Mouse (Mus musculus): Measurements from ENCODE around the gene Fanca. TPM values are rescaled to one million over a fixed set of nuclear protein-coding genes. Genes with fewer than 3 reads are reported as not detected.

Gene Fanca
- polyA plus RNA-seq, 1 experiment from 2014 or later: 16.0 TPM

DNA sequence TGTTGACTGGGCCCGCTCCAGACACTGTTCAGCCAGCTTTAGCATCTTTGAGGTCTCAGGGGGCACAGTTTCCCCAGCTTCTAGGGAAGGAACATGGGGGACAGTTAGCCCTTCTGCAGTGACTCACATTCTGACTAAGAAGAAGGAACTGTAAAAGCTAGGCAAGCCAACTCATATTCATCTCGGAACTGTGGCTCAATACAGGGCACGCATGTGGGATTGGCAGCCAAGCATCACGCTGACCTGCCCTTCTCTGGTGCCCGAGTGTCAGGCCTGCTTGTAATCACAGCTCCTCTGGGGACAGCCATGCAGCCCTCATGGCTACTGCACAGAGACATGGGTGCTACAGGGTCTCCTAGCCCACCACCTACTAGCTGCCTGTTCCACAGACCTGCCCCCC lies 67.4 kb downstream of the Fanca start:
- Histone ChIP-seq H3K27ac (ENCODE audit: low read length) (no peak overlapping the region), H3K27me3 (ENCODE audit: control insufficient read depth, insufficient read depth, low read length) (no peaks in the 10 kb centered on the region), H3K9me3 (replicated peaks; ENCODE audit: control insufficient read depth, low read length) (no peaks in the 10 kb centered on the region), H3K36me3 (ENCODE audit: control insufficient read depth, insufficient read depth) (peaks cover 24% of the 10 kb centered on the region), H3K4me3 (ENCODE audit: low read length) (no peak overlapping the region), H3K4me2 (ENCODE audit: low read depth, low read length) (no peak overlapping the region), H3K4me1 (ENCODE audit: control insufficient read depth, insufficient read depth, low read length) (peaks cover 17% of the 10 kb centered on the region), H3K9ac (ENCODE audit: low read length) (no peak overlapping the region)
- WGBS: 92% methylated on average over 5 of the region's 5 CpGs
- ATAC-seq (replicated peaks; ENCODE audit: extremely low read depth, insufficient read depth, low FRiP score): no peak

GRCm38 (mm10) chr8:123248596-123248995 lies 69.8 kb downstream of the Fanca start:
- WGBS: 88% methylated on average over 8 of the region's 8 CpGs
- Histone ChIP-seq H3K27ac (ENCODE audit: low read length) (no peak overlapping the region), H3K4me2 (ENCODE audit: low read depth, low read length) (no peak overlapping the region), H3K4me1 (ENCODE audit: control insufficient read depth, insufficient read depth, low read length) (peaks cover 6% of the 10 kb centered on the region), H3K9ac (ENCODE audit: low read length) (no peak overlapping the region), H3K36me3 (ENCODE audit: control insufficient read depth, insufficient read depth) (peaks cover 36% of the 10 kb centered on the region), H3K9me3 (replicated peaks; ENCODE audit: control insufficient read depth, low read length) (no peaks in the 10 kb centered on the region), H3K27me3 (ENCODE audit: control insufficient read depth, insufficient read depth, low read length) (no peaks in the 10 kb centered on the region), H3K4me3 (ENCODE audit: low read length) (no peak overlapping the region)
- no peak for ATAC-seq (replicated peaks; ENCODE audit: extremely low read depth, insufficient read depth, low FRiP score)

DNA sequence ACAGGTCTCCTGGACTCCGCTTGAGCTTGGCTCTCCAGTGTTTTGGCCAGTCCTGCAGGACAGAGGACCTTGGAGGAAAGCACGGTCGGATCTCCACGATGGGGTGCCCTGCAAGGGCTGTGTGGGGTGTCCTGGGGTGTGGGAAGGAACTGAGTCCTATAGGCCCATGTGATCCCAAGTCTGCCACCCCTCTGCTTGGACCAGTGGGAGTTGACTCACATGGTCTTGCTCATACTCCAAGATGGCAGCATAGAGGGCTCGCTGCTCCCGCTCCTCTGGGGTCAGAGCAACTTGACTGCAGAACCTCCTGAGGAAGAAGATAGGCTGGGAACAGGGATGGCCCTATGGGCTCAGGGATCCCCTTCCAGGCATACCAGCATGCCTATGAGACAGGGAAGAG lies 70.6 kb downstream of the Fanca start:
- H3K4me3 ChIP-seq (ENCODE audit: low read length): no peak overlapping the region
- H3K27ac ChIP-seq (ENCODE audit: low read length): no peak overlapping the region
- no peak overlapping the region for H3K9ac ChIP-seq (ENCODE audit: low read length)
- H3K36me3 ChIP-seq (ENCODE audit: control insufficient read depth, insufficient read depth): peaks cover 36% of the 10 kb centered on the region
- no peak overlapping the region for H3K4me2 ChIP-seq (ENCODE audit: low read depth, low read length)
- no peaks in the 10 kb centered on the region for H3K27me3 ChIP-seq (ENCODE audit: control insufficient read depth, insufficient read depth, low read length)
- ATAC-seq (replicated peaks; ENCODE audit: extremely low read depth, insufficient read depth, low FRiP score): no peak
- no peaks in the 10 kb centered on the region; the same call in 1 of the 2 replicates for H3K4me1 ChIP-seq (ENCODE audit: control insufficient read depth, insufficient read depth, low read length)
- H3K9me3 ChIP-seq (replicated peaks; ENCODE audit: control insufficient read depth, low read length): no peaks in the 10 kb centered on the region
- WGBS: 91% methylated on average over 6 of the region's 6 CpGs

GRCm38 (mm10) chr8:123245543-123245942 lies 72.8 kb downstream of the Fanca start:
- Histone ChIP-seq H3K4me2 (ENCODE audit: low read depth, low read length) (no peak overlapping the region), H3K36me3 (ENCODE audit: control insufficient read depth, insufficient read depth) (peaks cover 33% of the 10 kb centered on the region), H3K9me3 (replicated peaks; ENCODE audit: control insufficient read depth, low read length) (no peaks in the 10 kb centered on the region), H3K9ac (ENCODE audit: low read length) (no peak overlapping the region), H3K4me1 (ENCODE audit: control insufficient read depth, insufficient read depth, low read length) (no peaks in the 10 kb centered on the region), H3K4me3 (ENCODE audit: low read length) (no peak overlapping the region), H3K27me3 (ENCODE audit: control insufficient read depth, insufficient read depth, low read length) (no peaks in the 10 kb centered on the region), H3K27ac (ENCODE audit: low read length) (no peak overlapping the region)
- ATAC-seq (replicated peaks; ENCODE audit: extremely low read depth, insufficient read depth, low FRiP score): no peak
- WGBS: 80% methylated on average over 12 of the region's 12 CpGs

DNA sequence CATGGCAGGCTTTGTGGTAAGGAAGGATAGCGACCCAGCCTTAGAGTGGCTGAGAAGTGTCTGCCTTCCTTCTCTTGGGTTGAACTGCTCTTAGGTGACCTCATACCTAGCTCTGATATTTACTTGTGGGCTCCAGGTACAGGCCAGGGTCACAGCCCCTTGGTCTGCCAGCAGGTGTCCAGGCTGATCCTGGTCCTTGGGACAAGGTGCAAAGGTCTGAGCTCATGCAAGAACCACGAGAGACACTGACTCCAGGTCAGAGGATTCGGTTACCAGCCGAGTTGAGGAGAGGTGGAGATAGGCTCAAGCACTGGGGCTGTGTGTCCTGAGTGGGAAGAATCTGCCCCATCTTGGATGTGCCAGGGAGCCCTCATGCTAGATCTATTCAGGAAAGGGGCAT lies 74.0 kb downstream of the Fanca start:
- Histone ChIP-seq H3K9ac (ENCODE audit: low read length) (no peak overlapping the region), H3K27me3 (ENCODE audit: control insufficient read depth, insufficient read depth, low read length) (no peaks in the 10 kb centered on the region), H3K36me3 (ENCODE audit: control insufficient read depth, insufficient read depth) (peaks cover 27% of the 10 kb centered on the region), H3K4me2 (ENCODE audit: low read depth, low read length) (no peak overlapping the region), H3K4me3 (ENCODE audit: low read length) (no peak overlapping the region), H3K4me1 (ENCODE audit: control insufficient read depth, insufficient read depth, low read length) (no peaks in the 10 kb centered on the region), H3K9me3 (replicated peaks; ENCODE audit: control insufficient read depth, low read length) (no peaks in the 10 kb centered on the region), H3K27ac (ENCODE audit: low read length) (no peak overlapping the region)
- 89% methylated on average over 4 of the region's 4 CpGs for WGBS
- no peak for ATAC-seq (replicated peaks; ENCODE audit: extremely low read depth, insufficient read depth, low FRiP score)

DNA sequence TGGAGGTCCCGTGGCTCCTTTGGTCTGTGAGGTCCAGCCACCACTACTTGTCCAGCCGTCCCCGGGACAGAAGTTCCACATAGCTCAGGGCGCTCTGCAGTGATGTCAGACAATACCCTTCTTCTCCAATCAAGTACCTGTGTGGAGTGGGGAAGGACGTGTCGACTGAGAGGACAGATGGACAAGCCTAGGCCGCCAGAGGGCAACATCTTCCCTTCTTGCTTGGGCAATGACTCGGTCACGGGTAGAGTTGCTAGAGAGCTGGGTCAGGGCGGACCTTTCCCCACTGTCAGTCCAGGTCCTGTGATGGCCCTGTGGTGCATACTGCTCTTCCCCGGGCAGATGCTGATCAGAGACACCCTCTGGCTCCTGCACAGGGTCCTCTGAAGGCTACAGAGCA lies 75.3 kb downstream of the Fanca start:
- Histone ChIP-seq H3K4me1 (ENCODE audit: control insufficient read depth, insufficient read depth, low read length) (no peaks in the 10 kb centered on the region), H3K4me2 (ENCODE audit: low read depth, low read length) (no peak overlapping the region), H3K9ac (ENCODE audit: low read length) (no peak overlapping the region), H3K27ac (ENCODE audit: low read length) (no peak overlapping the region), H3K4me3 (ENCODE audit: low read length) (no peak overlapping the region), H3K27me3 (ENCODE audit: control insufficient read depth, insufficient read depth, low read length) (no peaks in the 10 kb centered on the region), H3K36me3 (ENCODE audit: control insufficient read depth, insufficient read depth) (peaks cover 25% of the 10 kb centered on the region), H3K9me3 (replicated peaks; ENCODE audit: control insufficient read depth, low read length) (no peaks in the 10 kb centered on the region)
- no peak for ATAC-seq (replicated peaks; ENCODE audit: extremely low read depth, insufficient read depth, low FRiP score)
- WGBS: 67% methylated on average over 11 of the region's 11 CpGs

GRCm38 (mm10) chr8:123242107-123242923 lies 76.1 kb downstream of the Fanca start:
- ATAC-seq (replicated peaks; ENCODE audit: extremely low read depth, insufficient read depth, low FRiP score): no peak
- WGBS: 76% methylated on average over 7 of the region's 7 CpGs
- Histone ChIP-seq H3K36me3 (ENCODE audit: control insufficient read depth, insufficient read depth) (peaks cover 21% of the 10 kb centered on the region), H3K27me3 (ENCODE audit: control insufficient read depth, insufficient read depth, low read length) (no peaks in the 10 kb centered on the region), H3K9me3 (replicated peaks; ENCODE audit: control insufficient read depth, low read length) (no peaks in the 10 kb centered on the region), H3K27ac (ENCODE audit: low read length) (no peak overlapping the region), H3K4me2 (ENCODE audit: low read depth, low read length) (no peak overlapping the region), H3K9ac (ENCODE audit: low read length) (no peak overlapping the region), H3K4me3 (ENCODE audit: low read length) (no peak overlapping the region), H3K4me1 (ENCODE audit: control insufficient read depth, insufficient read depth, low read length) (no peaks in the 10 kb centered on the region)

DNA sequence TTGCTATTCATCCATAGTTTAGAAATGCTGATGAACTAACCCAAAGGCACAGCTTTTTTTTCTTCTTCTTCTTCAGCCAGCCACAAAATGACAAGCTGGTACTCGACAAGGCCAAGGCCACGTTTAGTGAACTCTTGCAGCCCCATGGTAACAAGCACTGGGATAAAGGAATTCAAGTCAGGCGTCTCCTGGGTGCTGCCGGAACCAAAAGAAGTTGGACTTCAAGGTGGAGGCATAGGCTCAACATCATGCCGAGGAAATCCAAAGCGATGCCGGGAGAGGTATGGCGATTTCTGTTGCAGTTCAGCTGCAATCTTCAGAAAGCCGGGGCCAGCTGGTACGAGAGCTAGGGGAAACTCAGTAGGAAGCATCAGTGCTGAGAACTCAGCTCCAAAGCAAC lies 79.0 kb downstream of the Fanca start:
- no peaks in the 10 kb centered on the region for H3K9me3 ChIP-seq (replicated peaks; ENCODE audit: control insufficient read depth, low read length)
- peaks cover 4% of the 10 kb centered on the region for H3K36me3 ChIP-seq (ENCODE audit: control insufficient read depth, insufficient read depth)
- H3K9ac ChIP-seq (ENCODE audit: low read length): no peak overlapping the region
- 82% methylated on average over 10 of the region's 10 CpGs for WGBS
- no peak overlapping the region for H3K4me3 ChIP-seq (ENCODE audit: low read length)
- peaks cover under 1% of the 10 kb centered on the region; the same call in 1 of the 2 replicates for H3K27me3 ChIP-seq (ENCODE audit: control insufficient read depth, insufficient read depth, low read length)
- H3K4me2 ChIP-seq (ENCODE audit: low read depth, low read length): no peak overlapping the region
- no peak for ATAC-seq (replicated peaks; ENCODE audit: extremely low read depth, insufficient read depth, low FRiP score)
- H3K27ac ChIP-seq (ENCODE audit: low read length): no peak overlapping the region
- peaks cover 6% of the 10 kb centered on the region; the same call in 1 of the 2 replicates for H3K4me1 ChIP-seq (ENCODE audit: control insufficient read depth, insufficient read depth, low read length)
